Mouse (Mus musculus) liver, adult (tissue): ENCODE results near the gene Tuba4a.

Experiments
- GATA4 ChIP-seq: IDR thresholded peaks from 2 replicates; pipeline ENCODE4 v1.6.1; 2014; ENCODE audit warnings: mild to moderate bottlenecking, low read length; ENCODE audit not compliant: insufficient replicate concordance

Gene Tuba4a

DNA sequence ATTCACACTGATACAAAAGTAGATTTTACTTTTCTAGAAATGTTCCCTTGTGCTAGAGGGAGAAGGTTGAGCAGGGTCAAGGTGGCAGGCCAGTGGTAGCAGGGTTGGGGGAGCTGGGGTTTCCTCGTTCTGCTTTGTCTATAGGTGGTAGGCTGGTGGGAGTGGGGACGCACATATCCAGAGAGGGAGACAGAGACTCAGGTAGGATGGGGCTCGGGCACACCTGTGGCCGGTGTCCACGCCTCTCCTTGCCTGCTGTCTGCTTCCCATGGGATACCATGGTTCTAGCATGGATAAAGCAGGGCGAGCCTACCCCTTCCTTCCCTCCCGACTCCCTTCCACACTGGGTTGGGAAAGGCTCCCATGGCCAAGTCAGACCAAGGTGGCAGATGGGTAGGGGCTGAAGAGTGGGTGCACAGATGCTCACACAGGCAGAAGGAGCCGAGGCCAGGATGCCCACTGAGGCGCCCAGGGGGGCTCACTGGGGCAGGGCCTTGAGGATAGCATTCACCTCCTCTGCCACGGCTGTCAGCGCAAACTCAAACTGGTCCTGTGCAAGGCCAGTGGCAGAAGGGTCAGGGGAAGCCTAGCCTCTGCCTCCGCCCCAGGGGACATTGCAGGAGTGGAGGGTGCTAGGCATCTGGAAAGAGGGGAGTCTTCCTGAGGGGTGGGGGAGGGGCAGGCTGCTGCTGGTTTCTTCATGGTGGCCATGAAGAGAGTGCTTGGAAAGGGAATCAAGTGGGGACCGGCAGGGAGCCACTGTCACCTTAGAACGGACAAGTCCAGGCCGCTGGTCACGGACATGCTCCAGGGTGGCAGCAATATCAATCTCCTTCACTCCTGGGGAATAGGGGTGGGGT is 27.6 kb upstream of the Tuba4a start:
- TF ChIP-seq GATA4: no peak

DNA sequence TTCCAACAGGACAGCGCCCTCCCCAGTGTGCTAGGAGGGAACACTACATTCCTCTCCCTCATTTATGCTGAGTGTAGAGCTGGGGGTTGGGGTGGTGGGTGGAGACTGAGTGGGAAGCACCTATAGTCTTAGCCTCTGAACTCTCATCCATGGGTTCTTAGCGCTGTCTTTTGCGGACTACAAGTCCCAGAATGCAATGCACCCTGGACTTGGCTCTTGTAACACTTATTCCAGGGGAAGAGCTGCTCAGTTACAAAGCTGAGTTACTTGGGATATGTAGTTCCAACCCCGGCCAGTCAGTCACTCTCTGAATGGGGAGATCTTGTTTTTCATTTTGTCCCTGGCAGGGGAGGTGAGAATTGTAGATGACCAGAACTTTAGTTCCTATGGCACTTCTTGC is 25.2 kb upstream of the Tuba4a start:
- no peak for TF ChIP-seq GATA4

DNA sequence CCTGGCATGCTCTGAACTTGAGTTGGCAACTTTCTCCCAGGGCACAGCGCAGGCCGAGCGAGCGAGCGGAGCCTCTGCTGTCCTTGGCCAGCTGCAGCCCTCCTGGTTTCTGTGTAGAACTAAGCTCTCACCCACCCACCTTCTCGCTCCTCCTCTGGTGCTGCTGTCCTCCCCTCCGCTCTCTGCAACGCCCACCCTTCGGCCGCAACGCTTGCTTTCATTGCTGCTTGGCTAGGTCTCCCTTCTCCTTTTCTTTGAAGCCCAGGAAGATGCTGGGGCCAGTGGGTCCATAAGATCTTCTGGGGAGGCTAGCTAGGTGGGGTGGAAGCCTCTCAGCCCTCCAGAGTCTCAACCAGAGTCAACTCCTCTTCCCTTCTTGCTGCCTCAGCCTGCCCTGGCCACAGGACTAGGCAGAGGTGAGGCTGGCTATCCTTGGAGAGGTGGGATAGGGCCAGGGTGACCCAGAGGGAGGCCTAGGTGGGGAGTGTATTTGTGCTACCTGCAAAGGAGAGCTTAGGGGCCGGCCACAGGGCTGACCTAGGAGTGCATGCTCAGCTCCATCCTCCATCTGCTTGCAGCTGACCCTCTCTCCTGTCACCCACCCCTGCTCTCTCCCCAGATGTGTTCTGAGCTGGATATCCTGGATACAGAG is 24.6 kb upstream of the Tuba4a start:
- no peak for TF ChIP-seq GATA4

DNA sequence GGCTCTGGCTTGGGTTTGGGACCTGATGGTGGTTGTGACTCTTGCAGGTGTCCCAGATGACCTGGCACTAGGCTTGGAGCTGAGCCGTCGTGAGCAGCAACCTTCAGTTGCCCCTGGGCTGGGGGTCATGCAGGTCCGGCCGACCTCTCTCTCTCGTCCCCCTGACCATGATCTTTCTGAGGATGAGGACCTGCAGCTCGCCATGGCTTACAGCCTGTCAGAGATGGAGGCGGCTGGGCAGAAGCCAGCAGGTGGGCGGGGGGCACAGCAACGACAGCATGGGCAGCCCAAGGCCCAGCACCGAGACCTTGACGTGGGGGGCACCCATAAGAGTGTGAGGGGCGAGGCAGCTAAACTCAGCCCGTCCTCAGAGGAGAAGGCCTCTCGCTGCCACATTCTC is 23.7 kb upstream of the Tuba4a start:
- no peak for TF ChIP-seq GATA4

DNA sequence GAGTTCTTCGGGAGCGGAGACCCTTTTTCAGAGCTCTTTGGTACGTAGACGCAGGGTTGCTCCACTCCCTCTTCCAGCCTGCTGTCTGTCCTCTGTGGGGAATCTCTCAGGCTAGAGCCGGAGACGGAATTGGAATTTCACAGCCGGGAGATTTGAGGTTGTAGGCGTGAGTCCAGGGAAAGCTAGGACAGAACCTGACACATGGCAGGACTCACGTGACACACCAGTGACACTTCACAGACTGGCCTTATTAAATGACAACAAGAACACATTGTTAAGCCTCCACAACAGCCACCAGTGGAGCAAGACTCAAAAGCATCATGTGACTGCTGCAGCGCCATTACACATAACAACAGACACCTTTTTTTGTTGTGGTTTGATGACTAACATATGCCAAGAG is 19.9 kb upstream of the Tuba4a start:
- TF ChIP-seq GATA4: no peak

DNA sequence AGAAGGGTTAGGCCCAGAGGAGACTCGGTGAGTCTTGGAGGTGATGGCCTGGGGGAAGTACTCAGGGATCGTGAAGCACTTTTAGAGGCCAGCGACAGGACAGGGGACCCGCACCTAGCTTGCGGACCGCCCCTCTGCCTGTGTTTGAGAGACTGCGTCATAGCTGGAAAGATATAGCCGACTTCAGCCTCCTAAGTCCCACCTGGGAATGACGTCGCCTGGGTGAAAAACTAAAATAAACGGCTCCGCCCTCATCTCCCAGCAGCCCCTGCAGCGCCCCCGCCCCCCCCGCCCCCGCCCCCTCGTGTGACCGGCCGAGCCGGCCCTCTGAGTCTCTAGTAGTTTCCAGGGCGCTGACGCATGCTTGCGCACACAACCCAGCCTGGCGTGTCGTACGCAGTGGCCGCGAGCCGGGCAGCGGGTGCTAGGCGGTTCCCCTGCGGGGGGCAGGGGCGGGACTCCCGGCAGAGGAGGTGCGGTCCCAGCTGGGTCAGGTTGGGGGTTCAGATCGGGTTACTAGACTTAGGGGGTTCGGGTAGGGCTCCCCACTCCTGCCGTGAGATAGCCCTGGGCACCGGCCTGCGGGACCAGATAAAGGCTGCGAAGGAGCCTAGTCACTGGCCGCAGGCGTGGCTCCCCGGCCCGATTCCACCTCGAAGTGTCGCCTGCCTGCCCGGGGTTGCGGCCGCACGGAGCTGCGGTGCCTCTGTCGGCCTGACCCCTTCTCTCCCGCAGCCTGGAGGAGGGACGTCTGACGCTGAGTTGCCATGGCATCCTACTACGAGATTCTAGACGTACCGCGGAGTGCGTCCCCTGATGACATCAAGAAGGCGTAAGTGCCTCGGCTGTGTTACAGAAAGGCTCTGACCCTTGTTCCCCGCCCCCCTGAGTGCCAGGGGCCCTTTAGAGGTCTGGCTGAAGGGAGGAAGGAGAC is 16.7 kb upstream of the Tuba4a start, which contains the start of gene Dnajb2:
Gene Dnajb2 (plus strand): TSS at position 290 of the 934 bp plus-strand sequence.
- TF ChIP-seq GATA4: no peak

DNA sequence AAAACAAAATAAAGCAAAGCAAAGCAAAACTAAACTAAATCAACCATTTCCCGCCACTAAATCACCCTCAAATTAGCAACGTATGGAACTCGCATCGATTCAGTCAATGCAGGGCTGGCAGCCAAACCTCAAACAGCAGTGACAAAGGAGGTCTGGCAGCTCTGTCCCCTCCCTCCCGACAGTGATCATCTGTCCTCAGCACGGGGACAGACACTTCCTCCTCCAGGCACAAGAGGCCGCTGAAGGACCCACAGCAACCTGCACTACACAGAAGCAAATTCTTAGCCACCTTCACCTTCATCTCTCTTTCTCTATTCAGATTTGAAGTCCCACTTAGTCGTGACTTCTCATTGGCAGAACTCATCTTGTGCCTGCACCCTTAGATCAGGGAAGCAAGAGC is 14.9 kb upstream of the Tuba4a start:
- TF ChIP-seq GATA4: no peak

DNA sequence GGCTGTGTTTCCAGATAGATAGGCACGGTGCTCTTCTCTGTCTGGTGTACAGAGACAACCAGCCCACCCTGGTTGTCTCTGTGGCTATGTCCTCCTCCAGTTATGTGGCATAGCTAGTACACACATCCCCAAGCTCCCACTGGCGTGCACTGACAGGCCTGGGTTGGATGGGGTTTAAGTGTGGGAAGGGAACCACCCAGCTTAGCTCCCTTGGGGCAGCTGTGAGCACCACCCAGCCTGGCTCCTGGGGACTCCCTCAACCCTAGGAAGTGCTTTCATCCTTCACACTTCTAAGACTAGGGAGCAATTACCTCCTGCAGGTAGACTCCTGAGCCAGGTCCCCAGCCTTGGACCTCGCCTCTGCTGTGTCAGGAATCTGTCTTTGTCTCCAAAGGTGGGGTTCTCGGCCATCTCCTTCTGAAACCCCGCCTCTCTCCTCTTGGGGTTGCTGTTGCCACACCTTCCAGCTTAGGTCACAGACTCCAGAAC is 12.0 kb upstream of the Tuba4a start, which contains the start of gene A630095N17Rik:
Gene A630095N17Rik (minus strand): TSS at position 439 of the 489 bp plus-strand sequence.
- TF ChIP-seq GATA4: no peak

DNA sequence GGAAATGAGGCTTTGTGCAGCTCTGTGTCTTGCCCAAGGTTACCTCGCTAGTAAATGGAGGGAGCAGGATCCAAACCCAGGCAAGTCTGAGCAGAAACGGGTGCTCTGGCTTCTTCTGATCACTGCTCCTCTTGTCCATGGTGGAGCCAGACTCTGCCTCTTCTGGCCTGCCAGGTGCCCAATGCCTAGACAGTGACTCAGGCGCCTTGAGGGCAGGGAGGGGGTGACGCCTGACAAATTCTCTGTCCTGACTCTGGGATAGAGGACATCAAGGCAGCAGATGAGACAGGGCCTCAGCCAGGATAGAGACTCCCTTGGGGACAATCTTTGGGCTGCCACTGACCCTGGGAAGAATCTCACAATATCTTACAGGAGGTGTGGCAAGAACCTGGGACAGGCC is 11.6 kb upstream of the Tuba4a start:
- TF ChIP-seq GATA4: no peak

DNA sequence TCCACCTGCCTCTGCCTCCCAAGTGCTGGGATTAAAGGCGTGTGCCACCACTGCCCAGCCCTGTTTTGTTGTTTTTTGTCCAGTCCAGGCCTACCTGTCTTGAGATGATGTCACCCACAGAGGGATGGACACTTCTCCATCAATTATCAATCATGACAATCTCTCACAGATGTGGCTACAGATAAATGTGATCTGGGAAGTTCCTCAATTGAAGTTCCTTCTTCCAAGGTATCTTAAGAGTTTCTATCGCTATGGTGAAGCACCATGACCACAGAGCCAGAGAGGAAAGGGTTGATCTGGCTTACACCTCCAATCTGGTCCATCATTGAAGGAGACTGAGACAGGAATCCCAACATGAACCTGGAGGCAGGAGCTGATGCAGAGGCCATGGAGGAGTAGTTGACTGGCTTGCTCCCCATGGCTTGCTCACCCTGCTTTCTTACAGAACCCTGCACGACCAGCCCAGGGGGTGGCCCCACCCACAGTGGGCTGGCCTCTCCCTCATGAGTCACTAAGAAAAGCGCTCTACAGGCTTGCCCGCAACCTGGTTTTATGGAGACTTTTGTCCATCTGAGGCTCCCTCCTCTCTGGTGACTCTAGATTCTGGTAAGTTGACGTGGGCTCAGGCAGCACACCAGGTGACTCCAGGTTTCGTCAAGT is 10.8 kb upstream of the Tuba4a start:
- no peak for TF ChIP-seq GATA4

DNA sequence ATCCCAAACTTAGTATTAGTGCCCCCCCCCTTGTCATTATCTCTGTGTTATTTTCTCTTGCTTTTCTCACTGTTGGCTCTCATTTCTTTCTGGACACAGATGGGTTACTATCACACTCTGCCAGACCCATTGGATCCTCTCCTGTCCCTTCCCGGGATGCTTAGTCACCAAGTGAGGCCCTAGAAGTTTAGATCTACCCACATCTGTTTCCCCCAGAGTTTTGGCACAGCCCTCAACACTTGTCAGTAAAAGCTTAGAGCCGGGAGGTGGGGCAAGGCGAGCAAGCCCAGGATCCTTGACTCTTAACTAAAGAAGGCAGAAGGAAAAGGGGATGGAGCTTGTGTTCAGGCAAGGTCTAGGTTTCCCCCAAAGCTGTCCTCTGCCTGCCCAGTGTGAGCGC is 9.5 kb upstream of the Tuba4a start:
- no peak for TF ChIP-seq GATA4

DNA sequence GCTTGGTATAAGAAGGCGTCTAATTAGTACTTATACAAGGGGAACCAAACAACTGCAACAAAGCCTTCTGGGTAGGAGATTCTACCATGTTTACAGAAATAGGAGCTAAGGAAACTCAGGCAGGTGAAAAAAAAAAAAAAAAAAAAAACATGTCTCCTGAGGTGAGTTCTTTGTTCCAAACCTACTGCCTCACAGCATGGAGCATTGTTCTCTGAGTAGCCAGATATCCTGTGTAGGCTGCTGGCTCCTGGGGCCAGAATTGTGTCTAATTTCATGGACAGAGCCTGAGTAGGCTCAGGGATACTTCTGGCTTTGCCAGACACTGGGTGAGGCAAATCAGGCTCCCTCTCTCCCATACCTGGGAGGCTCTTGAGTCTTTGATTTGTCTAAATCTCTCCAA is 8.0 kb upstream of the Tuba4a start:
- no peak for TF ChIP-seq GATA4

DNA sequence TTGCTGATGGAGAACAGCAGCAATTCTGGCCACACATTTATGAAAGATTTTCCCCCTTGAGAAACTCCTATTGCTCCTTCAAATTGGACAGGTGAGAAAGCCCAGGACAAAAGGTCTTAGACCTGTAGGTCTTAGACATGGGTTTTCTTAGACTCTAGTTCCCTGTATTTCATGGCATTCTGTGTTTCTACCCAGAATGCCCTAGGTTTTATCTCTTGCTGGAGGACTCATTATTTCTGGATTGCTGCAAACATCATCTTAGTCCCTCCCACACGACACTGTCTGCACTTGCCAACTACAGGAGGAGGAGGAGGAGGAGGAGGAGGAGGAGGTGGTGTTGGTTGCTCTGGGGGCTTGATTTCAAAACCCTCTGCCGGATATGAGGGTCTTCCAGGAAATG is 6.5 kb upstream of the Tuba4a start:
- no peak for TF ChIP-seq GATA4

DNA sequence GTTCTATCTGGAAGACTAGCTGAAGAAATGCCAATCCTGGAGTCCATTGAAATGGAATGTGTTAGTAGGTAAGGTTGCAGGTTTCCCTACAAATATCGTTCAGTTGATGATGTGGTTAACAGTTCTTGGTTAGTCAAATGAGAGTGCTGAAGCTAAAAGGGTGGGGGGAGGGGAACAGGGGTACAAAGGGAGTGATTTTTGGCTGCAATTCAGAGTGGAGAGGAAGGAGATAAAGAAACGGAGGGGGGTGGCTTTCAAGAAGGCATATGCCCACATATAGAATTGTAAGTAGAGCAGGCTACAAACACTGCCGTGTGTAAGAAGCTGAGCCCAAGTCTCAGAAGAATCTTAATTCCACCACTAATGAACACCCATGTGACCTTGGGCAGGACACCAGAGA is 5.8 kb upstream of the Tuba4a start:
- TF ChIP-seq GATA4: no peak

DNA sequence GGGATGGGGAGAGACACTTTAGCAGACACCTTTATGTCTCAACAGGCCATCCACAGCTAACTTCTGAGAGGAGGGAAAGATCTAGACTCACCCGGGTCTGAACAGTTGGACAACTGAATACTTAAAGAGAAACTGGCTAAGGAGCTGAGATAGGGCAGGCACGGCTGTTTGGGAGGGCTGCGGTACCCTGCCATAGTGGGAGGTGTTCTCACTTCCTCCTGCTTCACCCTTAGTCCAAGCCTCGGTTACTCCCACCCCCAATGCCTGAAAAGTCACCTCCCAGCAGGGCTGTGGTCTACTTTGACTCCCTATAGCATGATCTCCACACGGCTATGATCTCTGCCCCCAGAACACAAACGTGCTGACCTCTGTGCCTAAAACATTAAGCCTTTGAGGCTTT is 3.9 kb upstream of the Tuba4a start:
- no peak for TF ChIP-seq GATA4

DNA sequence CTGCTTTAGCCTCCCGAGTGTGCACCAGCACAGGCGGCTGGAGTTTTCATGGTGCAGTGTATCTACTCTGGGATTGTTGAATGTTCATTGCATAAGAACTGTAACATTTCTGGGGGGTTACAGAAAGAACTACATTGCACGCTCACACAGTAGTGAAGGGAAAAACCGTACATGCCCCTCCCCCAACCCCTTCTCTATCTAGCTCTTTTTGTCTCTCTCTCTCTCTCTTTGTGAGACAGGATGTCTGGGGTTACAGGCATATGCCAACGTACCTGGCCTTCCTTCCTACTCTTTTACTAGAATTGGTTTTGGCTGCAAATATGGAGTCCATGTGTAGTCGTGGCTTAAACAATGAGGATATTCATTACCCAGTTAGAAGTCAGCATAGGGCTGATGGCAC is 3.3 kb upstream of the Tuba4a start:
- TF ChIP-seq GATA4: no peak
